Mouse (Mus musculus): ENCODE measurements at regions not wholly inside any gene's neighbourhood (a gene's known extent, or its start where the extent isn't known, plus 50 kb on each side); places are given as distances from the start of the nearest gene placed in this dataset.

DNA sequence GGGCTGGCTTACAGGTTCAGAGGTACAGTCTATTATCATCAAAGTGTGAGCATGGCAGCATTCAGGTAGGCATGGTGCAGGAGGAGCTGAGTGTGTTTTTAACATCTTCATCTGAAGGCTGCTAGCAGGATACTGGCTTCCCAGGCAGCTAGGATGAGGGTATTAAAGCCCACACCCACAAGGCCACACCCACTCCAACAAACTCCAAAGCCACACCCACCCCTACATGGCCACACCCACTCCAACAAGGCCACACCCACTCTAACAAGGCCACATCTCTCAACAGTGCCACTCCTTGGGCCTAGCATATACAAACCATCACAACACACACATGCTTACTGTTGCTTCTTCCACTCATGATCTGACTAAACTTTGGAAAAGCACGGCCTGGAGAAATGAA, 172.5 kb downstream of the Msrb3 start:
- POLR2A ChIA-PET: no interaction called here

DNA sequence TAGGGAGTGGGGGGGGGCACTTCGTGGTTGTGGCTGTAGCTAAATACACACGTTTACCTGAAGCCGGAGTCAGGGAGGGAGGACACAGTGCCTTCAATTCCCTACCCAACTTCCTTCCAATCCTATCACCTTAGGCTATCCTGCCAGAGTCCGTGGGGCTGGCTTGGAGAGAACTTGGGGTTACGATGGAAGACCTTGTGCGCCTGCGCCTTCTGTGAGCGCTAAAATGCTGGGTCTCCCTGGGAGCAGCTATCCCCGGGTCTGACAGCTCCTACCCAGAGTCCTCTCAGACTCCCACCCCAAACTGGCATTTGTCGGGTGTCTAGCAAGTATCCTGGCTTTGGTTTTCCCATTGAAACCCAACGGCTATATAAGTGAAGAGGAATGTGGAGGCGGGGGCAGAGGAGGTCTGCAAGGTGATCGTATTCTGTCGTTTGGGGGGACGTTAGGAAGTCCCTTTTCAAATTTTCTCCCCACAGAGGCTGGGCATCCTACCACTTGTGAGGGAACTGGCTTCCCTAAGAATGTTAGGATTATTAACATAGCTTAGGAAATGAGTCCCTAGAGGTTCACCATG, 176.9 kb downstream of the Msrb3 start:
- POLR2A ChIA-PET: no interaction called here
- CTCF ChIA-PET: interaction anchor here in 1 of 4 experiments (0.7 to 1.2 kb wide), 2 partner anchors 143 to 526 kb away, joined by 3 read pairs; no protein-coding TSS in a partner anchor

More for the DNA sequence above, 172.5 kb downstream of the Msrb3 start:
- CTCF ChIA-PET: interaction anchor here in 1 of 4 experiments (0.5 to 0.6 kb wide), 2 partner anchors 57 to 308 kb away, joined by 3 to 5 read pairs; no protein-coding TSS in a partner anchor

- ChIA-PET POLR2A (no interaction called here), CTCF (interaction anchor here in 1 of 4 experiments (0.6 to 1.2 kb wide), 2 partner anchors 144 to 172 kb away, joined by 3 to 4 read pairs; no protein-coding TSS in a partner anchor)
Observed at GRCm38 (mm10) chr10:120720981-120721380, 177.9 kb downstream of the Msrb3 start.

DNA sequence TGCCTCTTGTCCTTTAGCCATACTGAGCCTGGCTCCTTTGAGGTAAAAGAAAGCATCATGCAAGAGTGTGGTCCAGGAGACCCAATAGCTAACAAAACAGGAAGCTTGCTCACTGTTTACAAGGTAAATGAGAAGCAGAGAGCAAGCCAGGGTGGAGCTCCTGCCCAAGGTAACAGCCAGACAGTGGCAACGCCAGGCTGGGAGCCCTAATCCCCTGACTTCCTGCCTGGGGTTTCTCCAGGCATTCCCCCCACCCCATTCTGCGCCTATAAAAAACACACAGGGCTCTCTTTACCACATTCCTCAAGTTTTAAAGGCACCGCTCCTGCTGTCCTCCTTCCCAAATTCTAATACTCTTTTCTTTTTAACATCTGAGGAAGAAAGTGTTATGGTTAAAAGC, 178.8 kb downstream of the Msrb3 start:
- CTCF ChIA-PET: interaction anchor here in 1 of 4 experiments (0.7 kb wide), 1 partner anchor 272 kb away, joined by 3 read pairs; no protein-coding TSS in a partner anchor
- POLR2A ChIA-PET: no interaction called here

DNA sequence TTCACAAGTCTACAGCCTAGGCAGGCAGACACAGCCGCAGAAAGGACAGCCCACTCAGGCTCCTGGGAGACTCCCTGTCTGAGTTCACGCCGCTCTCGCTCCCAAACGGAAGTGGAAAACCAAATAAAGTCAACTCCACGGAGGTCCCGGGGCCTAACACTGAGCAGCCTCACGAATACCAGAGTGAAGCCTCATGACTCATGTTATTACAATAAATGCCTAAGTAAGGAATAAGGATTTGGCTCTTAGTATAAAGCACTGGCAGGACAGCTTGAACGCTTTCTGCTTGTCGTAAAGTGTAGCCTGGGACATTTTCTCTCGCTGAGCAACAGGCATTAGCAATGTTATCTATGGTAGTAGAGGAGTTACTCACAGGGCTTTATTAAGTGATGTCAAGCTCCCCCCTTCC, 181.7 kb downstream of the Msrb3 start:
- POLR2A ChIA-PET: interaction anchor here in 1 of 4 experiments (0.7 to 1.9 kb wide), 2 partner anchors 11 to 843 kb away, joined by 4 read pairs; no protein-coding TSS in a partner anchor
- CTCF ChIA-PET: interaction anchor here in 2 of 4 experiments (0.5 to 1.0 kb wide), 3 partner anchors 325 to 1631 kb away, joined by 3 read pairs; no protein-coding TSS in a partner anchor

GRCm38 (mm10) chr10:120716391-120716790, 182.5 kb downstream of the Msrb3 start:
- CTCF ChIA-PET: interaction anchor here in 3 of 4 experiments (0.5 to 1.9 kb wide), 16 partner anchors 11 to 410 kb away, joined by 3 to 8 read pairs (median 3); no protein-coding TSS in a partner anchor
- POLR2A ChIA-PET: interaction anchor here in 1 of 4 experiments (1.9 kb wide), 1 partner anchor 12 kb away, joined by 4 read pairs; no protein-coding TSS in a partner anchor

- ChIA-PET CTCF (interaction anchor here in 1 of 4 experiments (1.5 kb wide), 1 partner anchor 168 kb away, joined by 3 read pairs; no protein-coding TSS in a partner anchor), POLR2A (no interaction called here)
Observed at GRCm38 (mm10) chr10:120707771-120708750, 190.8 kb downstream of the Msrb3 start.

GRCm38 (mm10) chr10:120706684-120707290, 192.1 kb downstream of the Msrb3 start:
- POLR2A ChIA-PET: interaction anchor here in 1 of 4 experiments (0.7 kb wide), 1 partner anchor 42 kb away, joined by 5 read pairs; no protein-coding TSS in a partner anchor

GRCm38 (mm10) chr10:120701833-120702232, 197.1 kb downstream of the Msrb3 start:
- CTCF ChIA-PET: interaction anchor here (0.6 to 1.5 kb wide), 11 partner anchors 14 to 603 kb away, joined by 3 to 5 read pairs (median 3); no protein-coding TSS in a partner anchor
- POLR2A ChIA-PET: no interaction called here

More at GRCm38 (mm10) chr10:120706684-120707290, 192.1 kb downstream of the Msrb3 start:
- CTCF ChIA-PET: interaction anchor here in 2 of 4 experiments (0.6 to 1.5 kb wide), 4 partner anchors 25 to 169 kb away, joined by 3 to 5 read pairs (median 4); no protein-coding TSS in a partner anchor

- POLR2A ChIA-PET: interaction anchor here in 3 of 4 experiments (0.7 to 1.5 kb wide), 5 partner anchors 15 to 723 kb away, joined by 4 to 13 read pairs (median 5); no protein-coding TSS in a partner anchor
- CTCF ChIA-PET: interaction anchor here in 3 of 4 experiments (0.5 to 1.8 kb wide), 5 partner anchors 11 to 264 kb away, joined by 4 to 9 read pairs (median 5); no protein-coding TSS in a partner anchor
Observed at GRCm38 (mm10) chr10:120697275-120697856, 201.5 kb downstream of the Msrb3 start.

- POLR2A ChIA-PET: interaction anchor here in 3 of 4 experiments (0.7 to 1.5 kb wide), 6 partner anchors 14 to 595 kb away, joined by 3 to 9 read pairs (median 4); no protein-coding TSS in a partner anchor
- CTCF ChIA-PET: interaction anchor here in 1 of 4 experiments (0.5 to 0.7 kb wide), 3 partner anchors 15 to 1239 kb away, joined by 4 to 11 read pairs (median 9); no protein-coding TSS in a partner anchor
Observed at GRCm38 (mm10) chr10:120696481-120696880, 202.4 kb downstream of the Msrb3 start.

- POLR2A ChIA-PET: no interaction called here
- CTCF ChIA-PET: no interaction called here
Observed at GRCm38 (mm10) chr10:120694472-120694871, 204.4 kb downstream of the Msrb3 start.

DNA sequence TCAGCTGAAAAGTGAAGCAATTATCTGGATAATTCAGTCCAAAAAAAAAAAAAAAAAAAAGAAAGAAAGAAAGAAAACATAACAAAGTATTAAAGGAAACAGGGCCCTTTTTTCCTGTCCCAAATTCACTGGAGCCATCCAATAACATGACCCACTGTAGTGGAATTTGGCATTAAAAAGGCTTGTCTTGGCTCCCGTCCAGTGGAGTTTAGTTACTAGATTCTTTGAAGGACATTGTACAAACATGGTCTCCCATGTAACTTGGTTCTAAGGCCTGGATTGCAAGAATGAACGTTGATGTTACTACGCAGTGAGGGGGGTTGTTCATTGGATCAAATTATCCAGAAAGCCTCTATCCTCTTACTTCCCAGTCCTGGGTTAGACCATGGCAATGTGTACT, 207.4 kb downstream of the Msrb3 start:
- CTCF ChIA-PET: interaction anchor here in 1 of 4 experiments (0.7 kb wide), 1 partner anchor 611 kb away, joined by 14 read pairs; no protein-coding TSS in a partner anchor
- POLR2A ChIA-PET: interaction anchor here in 1 of 4 experiments (0.6 kb wide), 1 partner anchor 189 kb away, joined by 3 read pairs; no protein-coding TSS in a partner anchor

GRCm38 (mm10) chr10:120686123-120686522, 209.9 kb upstream of the Hmga2 start:
- ChIA-PET CTCF (no interaction called here), POLR2A (interaction anchor here in 2 of 4 experiments (0.6 to 0.7 kb wide), 2 partner anchors 53 to 88 kb away, joined by 3 to 6 read pairs; no protein-coding TSS in a partner anchor)

DNA sequence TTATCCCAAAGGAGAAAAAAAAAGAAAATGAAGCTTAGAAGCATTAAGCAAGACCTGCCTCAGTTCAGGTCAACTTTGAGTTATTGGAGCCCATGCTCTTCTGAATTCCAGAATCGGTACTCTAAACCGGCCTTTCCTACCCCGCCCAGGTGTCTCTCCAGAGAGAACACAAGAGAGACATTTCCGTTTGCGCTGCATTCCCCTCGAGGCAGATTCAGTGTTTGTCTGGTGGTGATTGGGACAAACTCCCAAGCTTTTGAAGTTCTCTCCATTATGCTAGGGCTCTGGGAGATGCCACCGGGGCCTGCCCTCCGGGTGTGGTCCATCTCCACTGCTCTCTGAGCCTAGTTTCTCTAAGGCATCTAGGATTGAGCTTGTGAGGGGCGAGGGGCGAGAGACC, 205.8 kb upstream of the Hmga2 start:
- ChIA-PET CTCF (interaction anchor here in 3 of 4 experiments (0.6 to 1.2 kb wide), 6 partner anchors 11 to 744 kb away, joined by 3 to 11 read pairs (median 3); no protein-coding TSS in a partner anchor), POLR2A (interaction anchor here in 2 of 4 experiments (0.6 to 1.3 kb wide), 3 partner anchors 14 to 15 kb away, joined by 3 to 5 read pairs (median 4); no protein-coding TSS in a partner anchor)

GRCm38 (mm10) chr10:120679982-120680381, 203.7 kb upstream of the Hmga2 start:
- ChIA-PET POLR2A (interaction anchor here in 1 of 4 experiments (0.8 kb wide), 1 partner anchor 176 kb away, joined by 3 read pairs; no protein-coding TSS in a partner anchor), CTCF (interaction anchor here in 1 of 4 experiments (0.6 kb wide), 1 partner anchor 1103 kb away, joined by 4 read pairs; no protein-coding TSS in a partner anchor)

DNA sequence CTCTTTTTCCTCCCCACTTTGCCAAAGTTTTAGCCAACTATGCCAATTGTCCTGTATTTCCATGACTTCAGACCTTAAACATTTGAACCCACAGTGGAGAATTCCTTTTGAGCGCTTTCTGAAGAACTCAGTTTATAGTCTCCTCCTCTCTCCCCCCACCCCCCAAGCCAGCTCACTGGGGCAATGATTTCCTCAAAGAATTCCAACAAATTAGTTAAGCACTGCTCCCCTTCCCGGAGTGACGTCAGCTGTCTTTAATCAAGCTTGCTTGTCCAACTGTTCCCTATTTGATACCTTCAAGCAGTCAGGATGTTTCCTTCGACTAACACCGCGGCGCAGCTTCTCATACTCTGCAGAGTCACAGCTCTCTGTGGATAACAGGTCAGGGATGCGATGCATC, 202.0 kb upstream of the Hmga2 start:
- CTCF ChIA-PET: interaction anchor here in 1 of 4 experiments (0.9 kb wide), 1 partner anchor 198 kb away, joined by 3 read pairs; no protein-coding TSS in a partner anchor
- POLR2A ChIA-PET: interaction anchor here in 1 of 4 experiments (0.5 kb wide), 1 partner anchor 18 kb away, joined by 3 read pairs; no protein-coding TSS in a partner anchor
